Mouse (Mus musculus) naive thymus-derived CD4-positive, alpha-beta T cell, adult 5 months (primary cell): ENCODE measurements around the gene Crim1. TPM values are rescaled to one million over a fixed set of nuclear protein-coding genes. Genes with fewer than 3 reads are reported as not detected.

Source experiments
- polyA plus RNA-seq: library from polyadenylated mRNA; unstranded; fragments of 100-300 nt; shearing (Covaris generic); gene quantifications from one replicate; pipeline ENCODE4 v1.2.1, GENCODE M21; 2017

Crim1 gene
- polyA plus RNA-seq, result 45.1 TPM

GRCm38 (mm10) chr17:78199626-78200560, at the start of gene Crim1:
Gene Crim1 (plus strand): TSS chr17:78200248.

DNA sequence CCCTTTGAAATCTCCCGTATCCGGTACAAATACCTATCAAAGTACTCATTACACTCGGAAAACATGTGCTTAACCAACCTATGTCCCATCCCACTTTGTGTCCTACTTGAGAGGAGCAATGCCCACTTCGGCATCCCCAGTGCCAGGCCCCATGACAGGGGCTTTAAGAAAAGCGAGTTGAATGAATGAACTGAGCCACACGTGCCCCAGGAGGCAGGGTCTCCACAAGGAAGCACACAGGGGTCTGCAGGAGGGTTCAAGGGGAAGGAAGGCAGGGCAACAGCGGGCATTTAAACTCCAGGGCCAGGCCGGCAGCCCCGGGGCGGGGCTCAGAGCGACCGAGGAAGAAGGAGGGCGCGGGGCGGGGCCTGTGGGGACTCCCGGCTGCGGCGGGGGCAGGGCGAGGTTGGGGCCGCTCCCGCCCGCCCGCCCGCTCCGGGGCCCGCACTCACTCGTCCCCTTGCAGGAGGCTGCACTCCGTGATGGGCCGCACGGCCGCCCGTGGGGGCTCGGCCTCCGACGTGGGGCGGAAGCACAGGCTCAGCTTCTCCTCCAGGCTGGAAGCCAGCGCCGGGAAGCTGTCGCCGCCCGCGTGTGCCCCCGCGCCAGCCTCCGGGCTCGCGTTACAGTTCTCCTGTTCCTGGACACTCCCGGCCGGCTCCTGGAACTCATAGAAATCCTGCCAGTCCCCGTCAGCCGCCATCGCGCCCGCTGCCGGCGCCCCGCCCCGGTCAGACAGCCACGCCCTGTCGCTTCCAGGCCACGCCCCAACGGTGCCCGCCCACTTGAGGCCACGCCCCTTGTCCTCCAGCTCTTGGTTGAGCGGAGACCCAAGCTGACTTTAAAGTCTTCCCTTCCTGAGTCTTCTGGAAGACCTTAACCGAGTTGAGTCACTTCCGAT, 217.6 kb downstream of the Crim1 start, which contains the start of gene Fez2:
Gene Fez2 (minus strand): TSS at position 772 of the 901 bp plus-strand sequence.

Other genes starting within 250 kb of the Crim1 start
- 42.7 TPM for gene Fez2, start 217.9 kb downstream of the Crim1 start, polyA plus RNA-seq